Mouse (Mus musculus): ENCODE data around the gene Smad5. TPM values are rescaled to one million over a fixed set of nuclear protein-coding genes. Genes with fewer than 3 reads are reported as not detected.

The Smad5 gene
- polyA plus RNA-seq (2014; fragmentation: Nextera tagmentation; extraction: Ambion mirVana): 39.7 and 45.8 TPM in 2 replicates

DNA sequence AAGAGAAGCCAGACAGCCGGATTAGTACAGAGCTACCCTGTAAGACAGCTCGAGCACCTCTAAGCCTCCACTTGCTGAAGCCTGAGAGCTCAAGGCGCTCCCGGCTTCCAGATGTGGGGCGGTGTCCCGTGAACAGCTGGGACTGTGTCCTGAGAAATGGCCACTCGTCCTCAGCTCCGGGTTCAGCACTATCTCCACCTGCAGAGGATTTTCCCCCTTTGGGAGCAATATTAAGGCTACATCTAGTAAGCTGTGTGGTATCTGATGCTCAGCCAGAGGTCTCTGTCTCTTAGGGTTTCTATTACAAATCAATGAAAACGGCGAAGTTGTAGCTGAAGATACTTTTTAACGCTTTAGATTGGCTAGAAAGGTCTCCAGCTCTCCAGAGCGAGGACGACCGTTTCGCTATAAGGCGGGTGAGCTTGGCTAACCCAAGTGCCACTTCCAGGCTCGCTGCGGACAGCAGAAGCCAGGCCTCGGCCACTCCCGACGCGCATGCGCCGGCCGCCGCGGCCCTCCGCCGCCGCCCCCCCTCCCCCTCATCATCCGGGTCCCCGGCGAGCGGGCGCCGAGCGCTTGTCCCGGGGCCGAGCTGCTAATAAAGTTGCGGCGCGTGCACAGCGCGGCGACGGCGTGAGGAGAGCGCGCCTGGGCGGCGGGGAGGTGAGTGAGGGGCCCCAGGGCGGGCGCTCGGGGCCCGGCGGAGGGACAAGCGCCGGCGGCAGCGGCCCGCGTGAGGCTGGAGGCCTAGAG lies at the start of gene Smad5:
TSS of gene Smad5 (plus strand) at position 542 of the 753 bp plus-strand sequence.
- no peaks in the 10 kb centered on the region for H3K9me3 ChIP-seq (replicated peaks; ENCODE audit: control insufficient read depth, low read length)
- H3K4me1 ChIP-seq (ENCODE audit: control insufficient read depth, insufficient read depth, low read length): peaks cover 36% of the 10 kb centered on the region
- H3K9ac ChIP-seq (ENCODE audit: low read length): peak within 1 kb of the TSS; percentile 92
- no peaks in the 10 kb centered on the region for H3K27me3 ChIP-seq (replicated peaks; ENCODE audit: control insufficient read depth, insufficient read depth, low read length)
- DNase-seq (ENCODE audit: low spot score) (peak; percentile 94), ATAC-seq (peak; percentile 80)
- peak within 1 kb of the TSS; percentile 69 for H3K4me3 ChIP-seq (ENCODE audit: low read depth, low read length)
- H3K27ac ChIP-seq (ENCODE audit: low read depth, low read length): peak within 1 kb of the TSS; percentile 99
- H3K4me2 ChIP-seq (ENCODE audit: low read length): peak within 1 kb of the TSS; percentile 78
- H3K36me3 ChIP-seq (ENCODE audit: control insufficient read depth, insufficient read depth, low read length): 0 out of 2 replicates have a peak, but pooled peaks cover 4% of the 10 kb centered on the region
- 3% methylated on average over 58 of the region's 62 CpGs for WGBS

DNA sequence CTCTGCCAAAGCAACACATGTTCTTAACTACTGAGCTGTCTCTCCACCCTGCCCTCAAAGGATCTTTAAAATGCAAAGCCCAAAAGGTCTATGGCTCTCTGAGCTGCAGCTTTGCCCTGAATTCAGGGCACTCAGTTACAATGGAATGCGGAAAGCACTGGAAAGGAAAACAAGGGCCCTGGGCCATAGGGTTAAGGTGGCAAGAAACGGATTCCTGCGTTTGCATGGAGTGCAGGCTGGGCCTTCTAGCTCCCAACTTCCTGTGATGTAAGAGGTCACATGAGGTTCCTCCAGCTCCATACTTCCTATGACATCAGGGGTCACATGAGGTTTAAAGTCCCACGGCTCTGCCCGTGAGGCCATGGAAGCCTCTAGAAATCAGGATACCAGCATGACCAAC lies 48.6 kb upstream of the Smad5 start:
- Histone ChIP-seq H3K4me2 (ENCODE audit: low read length) (no peak overlapping the region), H3K36me3 (ENCODE audit: control insufficient read depth, insufficient read depth, low read length) (no peaks in the 10 kb centered on the region), H3K9me3 (replicated peaks; ENCODE audit: control insufficient read depth, low read length) (no peaks in the 10 kb centered on the region), H3K27ac (ENCODE audit: low read depth, low read length) (no peak overlapping the region), H3K9ac (ENCODE audit: low read length) (no peak overlapping the region), H3K4me1 (ENCODE audit: control insufficient read depth, insufficient read depth, low read length) (no peaks in the 10 kb centered on the region), H3K27me3 (replicated peaks; ENCODE audit: control insufficient read depth, insufficient read depth, low read length) (no peaks in the 10 kb centered on the region), H3K4me3 (ENCODE audit: low read depth, low read length) (no peak overlapping the region)
- no peak for ATAC-seq
- DNase-seq (ENCODE audit: low spot score): no peak
- WGBS: 84% methylated on average over 5 of the region's 5 CpGs

DNA sequence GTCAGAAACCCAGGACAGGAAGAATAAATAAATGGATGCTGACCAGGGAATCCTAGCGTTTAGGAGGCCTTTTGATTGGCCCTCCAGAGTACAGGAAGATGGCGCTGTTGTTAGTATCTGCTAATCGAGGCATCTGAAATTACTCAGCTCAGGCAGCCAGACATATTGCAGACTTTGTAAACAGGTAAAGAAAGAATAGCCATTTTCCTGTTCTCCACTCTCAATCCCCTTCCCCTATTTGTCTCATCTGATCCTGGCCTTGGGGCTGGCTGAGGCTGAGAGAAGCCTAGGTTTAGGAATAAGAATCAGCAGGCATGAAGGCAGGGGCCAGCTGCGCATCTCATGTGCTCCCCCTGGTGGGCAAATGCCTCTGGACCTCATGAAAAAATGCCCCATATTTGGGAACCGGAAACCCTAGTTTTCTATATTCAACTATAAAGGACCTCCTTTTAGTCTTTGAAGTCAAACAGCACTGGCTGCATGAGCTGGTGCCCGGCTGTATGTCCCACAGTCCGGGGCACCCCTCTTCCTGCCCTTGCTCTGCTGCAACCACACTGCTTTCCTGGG lies 44.8 kb upstream of the Smad5 start:
- ATAC-seq (no peak), DNase-seq (ENCODE audit: low spot score) (peak; percentile 82)
- no peak overlapping the region for H3K4me3 ChIP-seq (ENCODE audit: low read depth, low read length)
- H3K9me3 ChIP-seq (replicated peaks; ENCODE audit: control insufficient read depth, low read length): no peaks in the 10 kb centered on the region
- 37% methylated on average over 7 of the region's 7 CpGs for WGBS
- no peak overlapping the region for H3K9ac ChIP-seq (ENCODE audit: low read length)
- no peak overlapping the region for H3K4me2 ChIP-seq (ENCODE audit: low read length)
- H3K36me3 ChIP-seq (ENCODE audit: control insufficient read depth, insufficient read depth, low read length): no peaks in the 10 kb centered on the region
- H3K27ac ChIP-seq (ENCODE audit: low read depth, low read length): no peak overlapping the region
- no peaks in the 10 kb centered on the region for H3K27me3 ChIP-seq (replicated peaks; ENCODE audit: control insufficient read depth, insufficient read depth, low read length)
- no peaks in the 10 kb centered on the region for H3K4me1 ChIP-seq (ENCODE audit: control insufficient read depth, insufficient read depth, low read length)

DNA sequence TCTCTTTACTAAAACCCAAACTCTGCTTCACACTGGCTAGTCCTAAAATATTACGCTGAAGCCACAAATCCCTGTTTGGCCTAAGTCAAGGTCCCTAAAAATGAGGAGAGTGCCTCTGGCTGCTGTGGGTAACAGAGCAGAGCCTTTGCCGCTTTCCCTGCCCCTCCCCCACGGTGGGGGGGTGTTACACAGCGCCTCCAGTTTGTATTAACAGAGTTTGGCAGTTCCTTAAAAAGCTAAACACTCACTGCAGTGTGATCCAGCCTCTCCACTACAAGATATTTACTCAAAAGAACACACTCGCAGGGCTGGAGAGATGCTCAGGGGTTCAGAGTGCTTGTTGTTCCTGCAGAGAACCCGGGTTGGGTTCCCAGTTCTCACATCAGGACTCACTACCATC lies 43.9 kb upstream of the Smad5 start:
- Histone ChIP-seq H3K27me3 (replicated peaks; ENCODE audit: control insufficient read depth, insufficient read depth, low read length) (no peaks in the 10 kb centered on the region), H3K4me1 (ENCODE audit: control insufficient read depth, insufficient read depth, low read length) (no peaks in the 10 kb centered on the region), H3K9ac (ENCODE audit: low read length) (no peak overlapping the region), H3K9me3 (replicated peaks; ENCODE audit: control insufficient read depth, low read length) (no peaks in the 10 kb centered on the region), H3K27ac (ENCODE audit: low read depth, low read length) (no peak overlapping the region), H3K4me3 (ENCODE audit: low read depth, low read length) (no peak overlapping the region), H3K4me2 (ENCODE audit: low read length) (no peak overlapping the region), H3K36me3 (ENCODE audit: control insufficient read depth, insufficient read depth, low read length) (no peaks in the 10 kb centered on the region)
- ATAC-seq: no peak
- 75% methylated on average over 6 of the region's 6 CpGs for WGBS
- no peak for DNase-seq (ENCODE audit: low spot score)

DNA sequence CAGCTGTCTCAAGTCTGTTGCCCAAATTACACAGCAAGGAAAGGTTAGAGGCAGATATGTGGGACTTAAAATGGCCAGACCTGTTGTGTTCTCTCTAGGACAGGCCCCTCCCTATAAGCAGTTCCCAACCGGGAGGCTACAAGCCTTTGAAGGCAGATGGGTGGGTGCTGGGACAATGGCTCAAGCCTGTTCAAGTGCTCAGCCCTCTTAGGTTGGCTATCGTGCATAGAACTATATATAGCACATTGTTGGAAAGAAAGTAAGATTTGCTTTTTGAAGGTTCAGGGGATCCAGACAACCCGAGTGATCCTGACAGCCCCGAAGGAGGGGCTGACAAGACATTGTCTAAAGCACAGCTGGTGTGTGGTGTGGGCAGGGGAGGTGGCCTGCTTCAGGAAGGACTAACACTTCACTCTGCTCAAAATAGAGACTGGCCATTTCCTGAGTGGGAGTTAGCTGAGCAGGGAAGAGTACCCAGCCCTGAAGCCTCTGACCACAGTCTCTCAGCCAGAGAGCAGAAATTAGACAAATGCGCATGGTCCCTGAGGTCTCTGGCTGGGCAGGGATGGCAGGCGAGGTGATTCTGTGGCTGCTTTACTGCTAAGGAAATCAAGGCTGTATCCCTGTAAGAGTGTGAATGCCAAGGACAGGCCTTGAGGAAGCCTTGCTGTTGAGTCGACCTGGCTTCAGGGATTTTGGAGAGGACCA lies 40.7 kb upstream of the Smad5 start:
- Histone ChIP-seq H3K4me3 (ENCODE audit: low read depth, low read length) (no peak overlapping the region), H3K4me1 (ENCODE audit: control insufficient read depth, insufficient read depth, low read length) (no peaks in the 10 kb centered on the region), H3K27me3 (replicated peaks; ENCODE audit: control insufficient read depth, insufficient read depth, low read length) (no peaks in the 10 kb centered on the region), H3K4me2 (ENCODE audit: low read length) (no peak overlapping the region), H3K36me3 (ENCODE audit: control insufficient read depth, insufficient read depth, low read length) (no peaks in the 10 kb centered on the region), H3K9ac (ENCODE audit: low read length) (no peak overlapping the region), H3K27ac (ENCODE audit: low read depth, low read length) (no peak overlapping the region), H3K9me3 (replicated peaks; ENCODE audit: control insufficient read depth, low read length) (no peaks in the 10 kb centered on the region)
- WGBS: 69% methylated on average over 7 of the region's 7 CpGs
- no peak for DNase-seq (ENCODE audit: low spot score)
- ATAC-seq: no peak

DNA sequence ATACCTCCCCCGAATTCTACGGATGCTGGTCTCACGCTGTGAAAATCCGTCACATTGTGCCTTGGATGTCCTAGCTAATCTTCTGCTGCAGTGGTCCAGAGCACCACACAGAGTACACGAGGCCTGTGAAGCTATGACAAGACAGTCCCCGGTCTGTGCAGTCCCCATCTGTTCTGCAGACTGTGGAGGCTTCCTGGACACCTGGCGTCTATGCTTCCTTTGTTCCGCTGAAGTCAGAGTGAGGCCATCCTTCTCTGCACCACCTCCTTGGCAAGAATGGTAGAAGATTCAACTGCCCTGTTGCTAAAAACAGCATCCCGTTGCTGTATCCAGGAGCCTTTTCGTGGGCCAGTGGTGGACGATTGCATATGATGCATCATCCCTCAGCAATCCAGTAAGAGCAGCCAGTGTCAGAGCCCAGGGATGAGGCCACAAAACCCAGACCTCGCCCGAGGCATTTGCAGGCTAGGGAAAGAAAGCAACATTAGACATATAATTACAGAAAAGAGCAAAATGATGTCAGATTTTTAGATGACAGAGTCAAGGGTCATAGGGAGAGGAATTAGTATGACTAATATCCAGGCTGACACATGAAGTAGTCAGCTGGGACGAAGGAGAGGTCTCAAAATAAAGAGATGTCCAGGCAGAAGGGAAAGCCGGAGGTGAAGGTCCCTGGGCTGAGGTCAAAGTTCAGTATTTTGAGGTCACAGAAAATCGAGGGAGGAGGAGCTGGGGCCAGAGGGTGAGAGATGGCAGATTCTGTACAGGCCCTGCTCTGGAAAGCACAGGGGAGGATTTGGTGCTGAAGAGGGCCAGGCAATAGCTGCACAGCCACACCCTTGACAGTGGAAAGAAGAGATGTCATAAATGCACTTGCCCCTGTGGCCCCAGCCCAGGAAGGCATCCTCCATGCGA lies 38.3 kb upstream of the Smad5 start:
- ATAC-seq (no peak), DNase-seq (ENCODE audit: low spot score) (no peak)
- H3K4me1 ChIP-seq (ENCODE audit: control insufficient read depth, insufficient read depth, low read length): no peaks in the 10 kb centered on the region
- H3K4me2 ChIP-seq (ENCODE audit: low read length): no peak overlapping the region
- no peak overlapping the region for H3K9ac ChIP-seq (ENCODE audit: low read length)
- WGBS: 80% methylated on average over 17 of the region's 17 CpGs
- H3K4me3 ChIP-seq (ENCODE audit: low read depth, low read length): no peak overlapping the region
- no peaks in the 10 kb centered on the region for H3K9me3 ChIP-seq (replicated peaks; ENCODE audit: control insufficient read depth, low read length)
- H3K27ac ChIP-seq (ENCODE audit: low read depth, low read length): no peak overlapping the region
- no peaks in the 10 kb centered on the region for H3K36me3 ChIP-seq (ENCODE audit: control insufficient read depth, insufficient read depth, low read length)
- H3K27me3 ChIP-seq (replicated peaks; ENCODE audit: control insufficient read depth, insufficient read depth, low read length): no peaks in the 10 kb centered on the region

DNA sequence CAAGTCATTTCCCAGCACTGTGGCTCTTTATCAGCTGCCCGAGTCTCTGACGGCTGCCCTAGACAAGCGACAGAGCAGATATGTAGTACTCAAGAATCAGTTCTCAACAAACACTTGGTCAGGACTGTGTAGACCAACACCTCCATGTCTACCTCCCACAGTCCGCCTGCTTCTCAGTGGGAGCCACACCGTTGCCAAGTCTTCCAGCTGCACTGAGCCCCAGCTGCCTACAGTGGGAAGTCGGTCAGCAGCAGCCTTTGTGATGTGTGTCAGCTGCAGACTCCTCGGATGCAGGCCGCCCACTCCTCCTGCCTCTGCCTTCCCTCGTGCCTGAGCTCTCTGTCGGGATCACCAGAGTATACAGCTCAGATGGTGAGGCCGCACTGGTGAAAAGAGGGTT lies 31.6 kb upstream of the Smad5 start:
- H3K4me2 ChIP-seq (ENCODE audit: low read length): no peak overlapping the region

DNA sequence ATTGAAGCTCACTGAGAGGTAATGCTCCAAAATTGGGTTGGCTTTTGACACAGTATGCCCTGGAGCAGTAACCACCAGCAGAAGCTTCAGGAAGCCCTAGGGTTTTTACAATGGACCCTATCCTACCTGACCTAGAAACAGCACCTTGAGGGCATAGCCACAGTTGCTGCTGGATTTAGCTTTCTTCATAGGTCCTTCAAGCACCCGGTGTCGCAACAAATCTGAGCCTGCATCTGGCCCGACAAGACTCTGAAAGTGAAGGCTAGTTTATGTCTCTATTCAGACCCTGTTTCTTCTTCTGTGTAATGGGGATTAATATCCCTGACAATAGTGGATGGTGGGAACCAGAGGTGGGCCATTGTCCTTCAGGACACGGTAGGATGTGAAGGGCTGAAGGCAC lies 25.1 kb upstream of the Smad5 start:
- Histone ChIP-seq H3K27ac (ENCODE audit: low read depth, low read length) (no peak overlapping the region), H3K4me1 (ENCODE audit: control insufficient read depth, insufficient read depth, low read length) (no peaks in the 10 kb centered on the region), H3K4me3 (ENCODE audit: low read depth, low read length) (no peak overlapping the region), H3K4me2 (ENCODE audit: low read length) (no peak overlapping the region), H3K27me3 (replicated peaks; ENCODE audit: control insufficient read depth, insufficient read depth, low read length) (no peaks in the 10 kb centered on the region), H3K9me3 (replicated peaks; ENCODE audit: control insufficient read depth, low read length) (no peaks in the 10 kb centered on the region), H3K9ac (ENCODE audit: low read length) (no peak overlapping the region), H3K36me3 (ENCODE audit: control insufficient read depth, insufficient read depth, low read length) (no peaks in the 10 kb centered on the region)
- DNase-seq (ENCODE audit: low spot score): no peak
- 76% methylated on average over 4 of the region's 4 CpGs for WGBS
- ATAC-seq: no peak

More for the DNA sequence above, 31.6 kb upstream of the Smad5 start:
- no peak overlapping the region for H3K4me3 ChIP-seq (ENCODE audit: low read depth, low read length)
- no peaks in the 10 kb centered on the region for H3K27me3 ChIP-seq (replicated peaks; ENCODE audit: control insufficient read depth, insufficient read depth, low read length)
- no peak overlapping the region for H3K9ac ChIP-seq (ENCODE audit: low read length)
- ATAC-seq: no peak
- WGBS: 72% methylated on average over 11 of the region's 11 CpGs
- H3K4me1 ChIP-seq (ENCODE audit: control insufficient read depth, insufficient read depth, low read length): no peaks in the 10 kb centered on the region
- H3K9me3 ChIP-seq (replicated peaks; ENCODE audit: control insufficient read depth, low read length): no peaks in the 10 kb centered on the region
- no peak overlapping the region for H3K27ac ChIP-seq (ENCODE audit: low read depth, low read length)
- no peaks in the 10 kb centered on the region for H3K36me3 ChIP-seq (ENCODE audit: control insufficient read depth, insufficient read depth, low read length)
- no peak for DNase-seq (ENCODE audit: low spot score)
